Mouse (Mus musculus): ENCODE measurements around the gene Mllt3.

DNA sequence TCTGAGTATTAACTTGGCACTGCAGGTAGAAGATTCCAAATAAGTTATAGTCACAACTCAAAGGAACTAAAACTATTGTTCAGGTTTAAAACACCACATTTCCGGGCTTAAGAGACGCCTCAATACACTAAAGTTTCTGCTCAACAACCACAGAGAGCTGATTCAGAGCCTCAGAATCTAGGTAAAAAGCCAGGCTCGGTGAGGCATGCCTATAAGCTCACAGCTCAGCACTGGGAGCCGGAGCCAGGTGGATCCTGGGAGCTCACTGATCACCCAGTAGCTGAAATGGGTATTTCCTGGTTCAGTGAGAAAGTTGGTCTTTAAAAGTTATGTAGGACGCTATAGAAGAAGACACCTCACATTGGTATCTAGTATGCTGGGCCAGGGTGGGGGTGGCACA is 183.1 kb downstream of the Mllt3 start:
- TF ChIP-seq CTCF (IDR thresholded peaks at IDR 0.05; ENCODE audit: low read depth) (no peak), EP300 (IDR thresholded peaks at IDR 0.05; ENCODE audit: low read depth) (no peak)

All from heart, postnatal 0 days (tissue).